Mouse (Mus musculus): Measurements from ENCODE around the gene Ccr5. TPM values are rescaled to one million over a fixed set of nuclear protein-coding genes. Genes with fewer than 3 reads are reported as not detected.

Ccr5 gene
- total RNA-seq, 2 experiments from 2014 or later: 2.4 to 2.8 TPM

GRCm38 (mm10) chr9:124137619-124138018 lies 16.3 kb downstream of the Ccr5 start:
- DNase-seq: no peak
- intact Hi-C loops (cut with DNase I): no loop called here

DNA sequence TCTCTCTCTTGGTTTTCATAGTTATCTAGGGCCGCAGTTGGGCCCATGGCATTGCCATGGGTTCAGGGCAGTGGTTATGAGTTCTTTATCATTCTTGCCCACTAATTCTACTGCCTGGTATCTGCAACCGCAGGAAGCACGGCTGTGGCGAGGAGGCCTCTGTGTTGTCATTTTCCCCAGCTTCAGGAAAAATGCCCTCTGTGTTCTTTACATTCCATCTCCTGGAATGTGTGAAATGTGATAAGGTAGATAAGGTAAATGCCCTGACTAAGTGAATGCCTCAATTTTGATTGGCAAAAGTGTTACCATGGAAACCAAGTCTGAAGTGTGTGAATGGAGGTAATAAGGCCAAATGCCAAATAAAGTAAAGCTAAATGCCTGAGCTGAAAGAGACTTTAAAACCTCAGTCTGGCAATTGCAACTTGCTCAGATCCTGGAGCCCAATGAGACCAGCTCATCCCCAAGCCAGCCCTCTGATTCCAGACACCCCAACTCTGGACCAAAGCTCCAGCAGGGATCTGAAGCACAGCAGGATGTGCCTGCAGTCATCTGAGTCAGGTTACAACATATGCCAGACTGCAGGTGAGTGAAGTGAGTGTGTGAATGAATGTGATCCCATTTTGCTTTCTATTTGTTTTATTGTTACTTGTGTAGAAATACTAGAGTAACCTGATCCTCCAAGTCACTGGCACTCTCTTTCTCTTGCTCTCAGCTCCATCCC lies 16.9 kb downstream of the Ccr5 start:
- intact Hi-C loops (cut with DNase I): no loop called here
- DNase-seq: no peak

DNA sequence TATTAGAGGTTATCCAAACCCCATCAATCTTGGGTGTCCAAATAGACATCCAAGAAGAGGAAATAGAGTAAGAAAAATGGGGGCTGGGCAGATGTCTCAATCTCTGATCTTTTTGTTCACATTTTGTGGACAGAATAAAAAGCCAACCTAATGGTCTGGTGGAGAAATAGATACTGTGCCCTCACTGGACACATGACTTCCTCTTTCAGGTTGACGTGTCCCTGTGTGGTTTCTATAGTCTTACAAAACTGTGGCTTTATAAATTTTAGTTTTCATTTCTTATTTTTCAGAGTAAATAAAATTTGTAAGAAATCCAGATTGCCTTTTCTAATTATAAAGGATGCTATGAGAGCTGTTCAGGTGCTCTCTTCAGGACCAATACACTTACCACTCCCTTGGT lies 22.3 kb downstream of the Ccr5 start:
- intact Hi-C loops (cut with DNase I): no loop called here
- no peak for DNase-seq

DNA sequence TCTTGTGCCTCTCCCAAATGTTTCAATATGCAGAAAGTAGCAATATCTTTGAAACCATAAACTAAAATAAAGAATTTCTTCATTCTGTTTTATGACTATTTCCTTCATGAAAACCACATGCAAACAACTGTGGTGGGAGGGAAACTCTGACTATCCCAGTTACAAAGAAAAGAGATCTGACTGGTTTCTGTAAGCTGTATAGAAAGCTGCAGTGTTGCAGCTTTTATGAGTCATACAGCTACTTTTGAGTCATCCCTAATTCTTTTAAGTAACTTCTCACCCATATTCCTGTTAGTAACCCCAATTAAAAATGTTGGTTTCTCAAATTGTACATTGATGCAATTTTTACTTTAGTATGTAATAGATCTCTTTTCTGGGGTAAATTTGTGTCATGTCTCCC lies 25.0 kb downstream of the Ccr5 start:
- intact Hi-C loops (cut with DNase I): no loop called here
- no peak for DNase-seq

Other genes starting within 250 kb of the Ccr5 start
- gene Ccr1, start 152.9 kb upstream of the Ccr5 start, total RNA-seq (2021): under 1 TPM; 0.56 to 0.74 TPM
- gene Ccr1l1, start 143.1 kb upstream of the Ccr5 start, total RNA-seq (2021): not detected
- gene Ccr3, start 99.6 kb upstream of the Ccr5 start, total RNA-seq (2021): not detected
- under 1 TPM in 1 of 2 experiments, not detected in 1; 0.16 TPM for gene Ccr2, start 19.6 kb upstream of the Ccr5 start, total RNA-seq (2021)
- 10 to 100 TPM; 16.0 to 18.3 TPM for gene 2010315B03Rik, start 191.2 kb downstream of the Ccr5 start, total RNA-seq (2021)

Measured in left cerebral cortex, postnatal 4 days (tissue).